ENCODE assay signal across 14 mouse cellular contexts in the genomic region with DNA sequence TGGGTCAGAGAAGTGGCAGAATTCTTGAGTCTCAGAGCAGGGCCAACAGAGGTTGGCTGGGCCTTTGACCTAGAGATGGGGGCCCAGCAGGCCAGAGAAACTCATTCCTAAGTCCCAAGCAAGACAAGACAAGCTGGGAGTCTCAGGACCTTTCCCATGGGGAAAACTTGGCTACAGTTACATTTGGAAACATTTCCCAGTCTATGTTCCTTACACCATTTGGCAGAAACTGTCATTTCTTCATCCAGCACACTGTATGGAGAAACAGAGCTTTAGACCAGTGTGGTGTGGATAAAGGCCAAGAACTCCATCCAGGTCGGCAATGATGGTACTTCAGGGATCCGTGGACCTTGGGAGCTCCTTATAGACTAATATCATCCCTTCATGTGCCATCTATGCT.
A peak's percentile ranks its signal among the peaks of the same experiment; 100 is the strongest.
DNase-seq lines count a peak whose midpoint lies in the region; ATAC-seq and TF ChIP-seq lines count a peak whose summit lies in the region.
"Had no signal": no experiment of that assay in that cellular context is flagged by ENCODE, and none has a peak within 500 bp of the region (broad histone marks: within the 10 kb centered on the region; RNA-seq: fewer than 3 reads in every experiment).

No protein-coding gene starts in this region.

- H3K9me3 ChIP-seq in neural tube, embryonic 15.5 days (replicated peaks), result no peaks in the 10 kb centered on the region
- H3K9me3 ChIP-seq: embryonic facial prominence, embryonic 12.5 days; forebrain, embryonic 12.5 days; heart, embryonic 12.5 days; hindbrain, embryonic 10.5 days had no signal

- no peaks in the 10 kb centered on the region for H3K79me2 ChIP-seq in heart, adult 2 months (replicated peaks; ENCODE audit: control insufficient read depth, insufficient read depth, low read length)

- no peak for ATAC-seq in neural tube, embryonic 15.5 days (ENCODE audit: low FRiP score)
- ATAC-seq: forebrain, embryonic 16.5 days; intestine, embryonic 16.5 days had no signal

- TF ChIP-seq POLR2A in heart, adult 2 months (IDR thresholded peaks at IDR 0.05; ENCODE audit: insufficient read depth, low read depth, low read length), result no peak
- no peak for TF ChIP-seq POLR2A in cerebellum, adult 2 months (IDR thresholded peaks at IDR 0.05; ENCODE audit: borderline replicate concordance, insufficient read depth, low read length)

- no peak overlapping the region for H3K9ac ChIP-seq in heart, adult 2 months (ENCODE audit: low read depth, low read length)
- H3K9ac ChIP-seq in neural tube, embryonic 15.5 days (replicated peaks), result no peak overlapping the region
- H3K9ac ChIP-seq: embryonic facial prominence, embryonic 12.5 days; forebrain, embryonic 12.5 days; heart, embryonic 12.5 days; hindbrain, embryonic 14.5 days had no signal

- no peak overlapping the region for H3K4me2 ChIP-seq in neural tube, embryonic 15.5 days
- H3K4me2 ChIP-seq: embryonic facial prominence, embryonic 12.5 days; forebrain, embryonic 12.5 days; heart, embryonic 12.5 days; hindbrain, embryonic 14.5 days had no signal

- TF ChIP-seq EP300 in heart, adult 2 months (IDR thresholded peaks at IDR 0.05; ENCODE audit: insufficient read depth, low read depth, low read length), result no peak

- DNase-seq in heart, adult 11 months, result peak; percentile 64
- DNase-seq in heart, adult 2 months, result no peak
- DNase-seq in adipocyte (ENCODE audit: low spot score), result peak; percentile 97
- peak; percentile 71 for DNase-seq in gonadal fat pad, adult 2 months (ENCODE audit: low read depth)
- DNase-seq in urinary bladder, postnatal 25 days (ENCODE audit: low spot score), result no peak
- DNase-seq in cerebellum, adult 2 months, result no peak

- H3K4me3 ChIP-seq in heart, adult 2 months, result no peak overlapping the region
- H3K4me3 ChIP-seq in neural tube, embryonic 15.5 days (replicated peaks), result no peak overlapping the region
- H3K4me3 ChIP-seq in cerebellum, adult 2 months (replicated peaks; ENCODE audit: insufficient read depth, low read depth, low read length), result no peak overlapping the region
- H3K4me3 ChIP-seq: embryonic facial prominence, embryonic 12.5 days; forebrain, embryonic 12.5 days; heart, embryonic 12.5 days; hindbrain, embryonic 10.5 days had no signal

- H3K27ac ChIP-seq in heart, adult 2 months, result no peak overlapping the region
- peak overlapping the region; percentile 81; the same call in 1 of the 2 replicates for H3K27ac ChIP-seq in neural tube, embryonic 15.5 days (replicated peaks)
- H3K27ac ChIP-seq in cerebellum, adult 2 months (ENCODE audit: insufficient read depth, low read length), result no peak overlapping the region
- H3K27ac ChIP-seq: embryonic facial prominence, embryonic 12.5 days; forebrain, embryonic 12.5 days; hindbrain, embryonic 10.5 days had no signal

- intact Hi-C loops in heart, adult 2 months (cut with DNase I), result no loop called here

- 83% methylated on average over 2 of the region's 2 CpGs for WGBS in heart, adult 2 months
- WGBS in neural tube, embryonic 15.5 days, result 90% methylated on average over 2 of the region's 2 CpGs
- 69% methylated on average over 2 of the region's 2 CpGs for WGBS in cerebellum, adult 2 months

- H3K36me3 ChIP-seq in heart, adult 2 months (ENCODE audit: control insufficient read depth, insufficient read depth, low read length), result no peaks in the 10 kb centered on the region
- no peaks in the 10 kb centered on the region for H3K36me3 ChIP-seq in neural tube, embryonic 15.5 days
- H3K36me3 ChIP-seq: embryonic facial prominence, embryonic 12.5 days; forebrain, embryonic 12.5 days; heart, embryonic 12.5 days; hindbrain, embryonic 10.5 days had no signal

- H3K27me3 ChIP-seq in heart, adult 2 months (ENCODE audit: control insufficient read depth, insufficient read depth, low read length), result no peaks in the 10 kb centered on the region; the same call in 1 of the 2 replicates
- H3K27me3 ChIP-seq in neural tube, embryonic 15.5 days (replicated peaks), result no peaks in the 10 kb centered on the region
- H3K27me3 ChIP-seq in cerebellum, adult 2 months (ENCODE audit: control insufficient read depth, insufficient read depth, low read length), result no peaks in the 10 kb centered on the region
- H3K27me3 ChIP-seq: embryonic facial prominence, embryonic 12.5 days had no signal

- no peak for TF ChIP-seq CTCF in heart, adult 2 months (IDR thresholded peaks at IDR 0.05)
- no peak for TF ChIP-seq CTCF in cerebellum, adult 2 months (IDR thresholded peaks at IDR 0.05; ENCODE audit: borderline replicate concordance, insufficient read depth, low read depth, low read length)

- H3K4me1 ChIP-seq in heart, adult 2 months (ENCODE audit: control insufficient read depth, insufficient read depth, low read length), result no peaks in the 10 kb centered on the region
- H3K4me1 ChIP-seq in neural tube, embryonic 15.5 days, result peaks cover 28% of the 10 kb centered on the region
- peaks cover 8% of the 10 kb centered on the region for H3K4me1 ChIP-seq in cerebellum, adult 2 months (ENCODE audit: control insufficient read depth, insufficient read depth, low read length)

Comparison
In these comparisons a context has a peak if more than half of its experiments do, and no peak if none do; other contexts are left out.
1. DNase-seq: peak in heart, adult 11 months (single experiment), adipocyte (single experiment) and gonadal fat pad, adult 2 months (single experiment); none in heart, adult 2 months (0 of 2), urinary bladder, postnatal 25 days (single experiment) and cerebellum, adult 2 months (0 of 2).